Mouse (Mus musculus) MEL (cell line): ENCODE results near the gene 1700025G04Rik. TPM values are rescaled to one million over a fixed set of nuclear protein-coding genes. Genes with fewer than 3 reads are reported as not detected.

Source experiments
- DNase-seq: peaks from one replicate; pipeline ENCODE4 v3.0.0; 2011; ENCODE audit warnings: low read depth, low spot score
- H3K27ac ChIP-seq: 2 replicates; pipeline ENCODE4 v1.5.1; 2012; ENCODE audit warnings: low read depth, mild to moderate bottlenecking, control low read depth, low read length, moderate library complexity; ENCODE audit not compliant: control insufficient read depth
- H3K27me3 ChIP-seq, 2 experiments: fragments of 150-350 bp in 1 of 2; sonication (generic) in 1 of 2; 2 replicates each; pipeline ENCODE4 v1.6.1; 2012; ENCODE audit warnings: low read length in 2 of 2, mild to moderate bottlenecking in 2 of 2, improper control_type of control experiment in 1 of 2, moderate library complexity in 1 of 2; ENCODE audit not compliant: insufficient read depth in 2 of 2, control insufficient read depth in 1 of 2
- H3K36me3 ChIP-seq, 2 experiments: 2 replicates each; pipeline ENCODE4 v1.6.1; 2012 to 2014; ENCODE audit warnings: low read length in 2 of 2, improper control_type of control experiment in 1 of 2, inconsistent platforms in 1 of 2, mild to moderate bottlenecking in 1 of 2; ENCODE audit not compliant: insufficient read depth in 2 of 2, control insufficient read depth in 1 of 2
- H3K4me1 ChIP-seq, 2 experiments: fragments of 150-350 bp in 1 of 2; sonication (generic) in 1 of 2; 2 replicates each; pipeline ENCODE4 v1.6.1; 2012; ENCODE audit warnings: low read length in 2 of 2, improper control_type of control experiment in 1 of 2, mild to moderate bottlenecking in 1 of 2; ENCODE audit not compliant: insufficient read depth in 2 of 2, control insufficient read depth in 1 of 2
- H3K4me3 ChIP-seq, 2 experiments: fragments of 150-350 bp in 1 of 2; sonication (generic) in 1 of 2; 2 replicates each; pipeline ENCODE4 v1.5.1; 2012; ENCODE audit warnings: low read depth in 2 of 2, low read length in 2 of 2, mild to moderate bottlenecking in 2 of 2, moderate library complexity in 2 of 2, control low read depth in 1 of 2, improper control_type of control experiment in 1 of 2; ENCODE audit not compliant: control insufficient read depth in 1 of 2, insufficient read depth in 1 of 2
- H3K79me2 ChIP-seq: 2 replicates; pipeline ENCODE4 v1.6.1; 2012; ENCODE audit warnings: mild to moderate bottlenecking, low read length, moderate library complexity; ENCODE audit not compliant: control insufficient read depth, poor library complexity, insufficient read depth
- H3K9ac ChIP-seq: 2 replicates; pipeline ENCODE4 v1.6.1; 2012; ENCODE audit warnings: low read depth, mild to moderate bottlenecking, control low read depth, low read length, moderate library complexity; ENCODE audit not compliant: control insufficient read depth, poor library complexity, severe bottlenecking
- H3K9me3 ChIP-seq: fragments of 150-350 bp; sonication (generic); replicated peaks from 2 replicates; pipeline ENCODE4 v1.6.1; 2012; ENCODE audit warnings: mild to moderate bottlenecking, low read length, improper control_type of control experiment, moderate library complexity; ENCODE audit not compliant: insufficient read depth
- BHLHE40 ChIP-seq: IDR thresholded peaks from 2 replicates; pipeline ENCODE4 v1.6.1; 2012; ENCODE audit warnings: low read depth, mild to moderate bottlenecking, inconsistent platforms, low read length, improper control_type of control experiment, borderline replicate concordance
- CHD1 ChIP-seq: IDR thresholded peaks from 2 replicates; pipeline ENCODE4 v1.6.1; 2012; ENCODE audit warnings: low read depth, mild to moderate bottlenecking, inconsistent platforms, low read length, improper control_type of control experiment
- CTCF ChIP-seq, 3 experiments: IDR thresholded peaks in 2 of 3; conservative IDR thresholded peaks in 1 of 3; 2 replicates each; pipeline ENCODE4 v1.5.1; 2011 to 2012; ENCODE audit warnings: low read length in 3 of 3, low read depth in 2 of 3, mild to moderate bottlenecking in 2 of 3, improper control_type of control experiment in 1 of 3, inconsistent platforms in 1 of 3, mixed read lengths in 1 of 3, moderate library complexity in 1 of 3; ENCODE audit not compliant: control insufficient read depth in 1 of 3, insufficient read depth in 1 of 3, poor library complexity in 1 of 3, severe bottlenecking in 1 of 3
- E2F4 ChIP-seq: IDR thresholded peaks from 2 replicates; pipeline ENCODE4 v1.6.1; 2011; ENCODE audit warnings: low read depth, low read length, improper control_type of control experiment, borderline replicate concordance
- ELF1 ChIP-seq: IDR thresholded peaks from 2 replicates; pipeline ENCODE4 v1.6.1; 2014; ENCODE audit warnings: low read depth, mild to moderate bottlenecking, inconsistent platforms, low read length, improper control_type of control experiment, moderate library complexity
- GATA1 ChIP-seq: IDR thresholded peaks from 2 replicates; pipeline ENCODE4 v1.6.1; 2011; ENCODE audit warnings: low read depth, low read length, improper control_type of control experiment
- KAT2A ChIP-seq: conservative IDR thresholded peaks from 2 replicates; pipeline ENCODE4 v1.6.1; 2012; ENCODE audit warnings: low read depth, low read length, improper control_type of control experiment, inconsistent platforms
- MAZ ChIP-seq: IDR thresholded peaks from 2 replicates; pipeline ENCODE4 v1.6.1; 2012; ENCODE audit warnings: low read depth, mild to moderate bottlenecking, inconsistent platforms, low read length, improper control_type of control experiment
- MYB ChIP-seq: IDR thresholded peaks from 2 replicates; pipeline ENCODE4 v1.6.1; 2011; ENCODE audit warnings: mild to moderate bottlenecking, low read depth, low read length, improper control_type of control experiment
- MYC ChIP-seq: IDR thresholded peaks from 2 replicates; pipeline ENCODE4 v1.6.1; 2011; ENCODE audit warnings: low read depth, mild to moderate bottlenecking, low read length, improper control_type of control experiment, moderate library complexity
- NELFE ChIP-seq: IDR thresholded peaks from 2 replicates; pipeline ENCODE4 v1.6.1; 2011; ENCODE audit warnings: low read depth, low read length, improper control_type of control experiment
- NRF1 ChIP-seq: IDR thresholded peaks from 2 replicates; pipeline ENCODE4 v1.6.1; 2014; ENCODE audit warnings: low read depth, mild to moderate bottlenecking, inconsistent platforms, low read length, improper control_type of control experiment, moderate library complexity; ENCODE audit not compliant: poor library complexity, insufficient read depth, severe bottlenecking
- POLR2AphosphoS5 ChIP-seq: IDR thresholded peaks from 2 replicates; pipeline ENCODE4 v1.6.1; 2012; ENCODE audit warnings: low read depth, borderline replicate concordance, mild to moderate bottlenecking, inconsistent platforms, low read length, moderate library complexity, mixed read lengths
- RAD21 ChIP-seq: IDR thresholded peaks from 2 replicates; pipeline ENCODE4 v1.6.1; 2011; ENCODE audit warnings: mild to moderate bottlenecking, low read depth, low read length, improper control_type of control experiment
- RCOR1 ChIP-seq: IDR thresholded peaks from 2 replicates; pipeline ENCODE4 v1.6.1; 2012; ENCODE audit warnings: low read depth, mild to moderate bottlenecking, inconsistent platforms, low read length, improper control_type of control experiment
- TAL1 ChIP-seq: IDR thresholded peaks from 2 replicates; pipeline ENCODE4 v1.6.1; 2012; ENCODE audit warnings: mild to moderate bottlenecking, inconsistent platforms, low read length, moderate library complexity, mixed read lengths
- TBP ChIP-seq: IDR thresholded peaks from 2 replicates; pipeline ENCODE4 v1.8.0; 2011; ENCODE audit warnings: low read depth, low read length, improper control_type of control experiment
- TCF12 ChIP-seq: IDR thresholded peaks from 2 replicates; pipeline ENCODE4 v1.6.1; 2014; ENCODE audit warnings: low read depth, mild to moderate bottlenecking, inconsistent platforms, low read length, improper control_type of control experiment, moderate library complexity
- UBTF ChIP-seq: IDR thresholded peaks from 2 replicates; pipeline ENCODE4 v1.6.1; 2012; ENCODE audit warnings: low read depth, mild to moderate bottlenecking, inconsistent platforms, low read length, improper control_type of control experiment, moderate library complexity, borderline replicate concordance; ENCODE audit not compliant: insufficient read depth
- USF1 ChIP-seq: IDR thresholded peaks from 2 replicates; pipeline ENCODE4 v1.6.1; 2014; ENCODE audit warnings: low read depth, mild to moderate bottlenecking, inconsistent platforms, low read length, improper control_type of control experiment, moderate library complexity
- USF2 ChIP-seq, 2 experiments: IDR thresholded peaks; 2 replicates each; pipeline ENCODE4 v1.6.1; 2011 to 2012; ENCODE audit warnings: improper control_type of control experiment in 2 of 2, low read length in 2 of 2, borderline replicate concordance in 1 of 2, inconsistent platforms in 1 of 2, low read depth in 1 of 2, mild to moderate bottlenecking in 1 of 2; ENCODE audit not compliant: insufficient read depth in 1 of 2
- ZC3H11A ChIP-seq: IDR thresholded peaks from 2 replicates; pipeline ENCODE4 v1.6.1; 2012; ENCODE audit warnings: low read depth, mild to moderate bottlenecking, inconsistent platforms, low read length, improper control_type of control experiment
- polyA plus RNA-seq, 2 experiments: library from polyadenylated mRNA; stranded (reverse) in 1 of 2; unstranded in 1 of 2; fragments of >175 nt in 1 of 2; fragments of >200 nt in 1 of 2; gene quantifications; 2 replicates each; pipeline versions ENCODE4 v1.2.1 to v1.2.4; 2012; ENCODE audit warnings: low replicate concordance in 2 of 2, low read depth in 1 of 2; ENCODE audit not compliant: insufficient read length in 2 of 2, insufficient read depth in 1 of 2, missing spikeins in 1 of 2
- total RNA-seq: library from RNA; depleted of rRNA; stranded (reverse); fragments of 300-350 nt; gene quantifications from 2 replicates; pipeline ENCODE4 v1.2.3, GENCODE M21; 2012

Gene 1700025G04Rik
- total and polyA plus RNA-seq, 3 experiments, result 0.04 to 0.91 TPM; not detected in 1

DNA sequence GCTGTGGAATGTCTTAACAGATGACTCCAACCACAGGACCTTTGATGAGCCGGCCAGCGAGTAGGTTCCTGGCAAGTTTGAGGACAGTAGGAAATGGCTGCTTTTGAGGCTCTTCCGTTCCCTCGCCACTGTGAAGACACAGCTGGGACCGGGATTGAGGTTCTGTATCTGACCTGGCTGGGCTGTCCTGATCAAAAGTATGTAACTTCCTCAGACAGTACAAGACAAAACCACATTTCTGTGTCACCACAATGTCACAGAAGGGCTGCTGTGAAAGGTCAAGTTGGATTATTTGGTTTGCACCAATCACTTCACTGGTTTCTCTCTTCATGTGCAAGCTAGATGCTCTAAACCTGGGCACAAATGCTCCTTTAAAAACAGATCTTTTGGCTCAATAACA is 195.9 kb downstream of the 1700025G04Rik start:
- no peaks in the 10 kb centered on the region for H3K79me2 ChIP-seq
- no peak for TF ChIP-seq TBP
- TF ChIP-seq RAD21, result no peak
- TF ChIP-seq UBTF, result no peak
- TF ChIP-seq MYB, result no peak
- TF ChIP-seq CTCF (IDR thresholded peaks at IDR 0.05 in 2 of 3, conservative IDR thresholded peaks at IDR 0.05 in 1 of 3; ENCODE audit: control insufficient read depth in 1 of 3, insufficient read depth in 1 of 3, low read depth in 2 of 3, low read length in 3 of 3, poor library complexity in 1 of 3, severe bottlenecking in 1 of 3), result no peak
- no peak for TF ChIP-seq MAZ
- no peak for TF ChIP-seq USF2 (IDR thresholded peaks at IDR 0.05; ENCODE audit: borderline replicate concordance in 1 of 2, insufficient read depth in 1 of 2, low read depth in 1 of 2, low read length in 2 of 2)
- TF ChIP-seq E2F4, result no peak
- no peak for TF ChIP-seq TAL1
- no peak for TF ChIP-seq RCOR1
- no peak for TF ChIP-seq KAT2A
- no peak for TF ChIP-seq ELF1
- TF ChIP-seq NRF1, result no peak
- no peak for TF ChIP-seq TCF12
- no peak for TF ChIP-seq NELFE
- TF ChIP-seq MYC, result no peak
- no peak for TF ChIP-seq ZC3H11A
- no peak for TF ChIP-seq CHD1
- no peak for TF ChIP-seq POLR2AphosphoS5
- no peak for TF ChIP-seq BHLHE40
- DNase-seq, result no peak

DNA sequence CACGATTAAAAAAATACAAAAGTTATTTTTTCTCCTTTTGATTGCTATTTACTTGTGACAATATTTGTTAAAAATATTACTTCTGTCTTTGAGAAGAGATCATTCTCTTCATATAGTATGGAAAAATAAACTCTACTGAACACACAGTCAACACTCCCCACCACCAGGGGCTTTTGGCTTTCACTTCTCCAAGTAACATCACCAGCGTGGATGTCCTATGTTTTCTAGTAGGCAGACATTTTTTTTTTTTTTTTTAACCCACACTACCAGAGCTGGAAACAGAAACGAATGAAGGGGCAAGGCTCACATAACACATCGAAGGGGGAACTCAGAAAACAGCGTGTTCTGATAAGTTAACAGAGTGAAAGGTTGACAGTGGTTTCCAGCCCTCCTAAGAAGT is 197.9 kb downstream of the 1700025G04Rik start:
- H3K4me3 ChIP-seq, result no peak overlapping the region
- H3K27ac ChIP-seq, result no peak overlapping the region
- DNase-seq, result no peak
- H3K4me1 ChIP-seq, result no peaks in the 10 kb centered on the region
- no peaks in the 10 kb centered on the region for H3K79me2 ChIP-seq
- no peak overlapping the region for H3K9ac ChIP-seq
- no peak for TF ChIP-seq TAL1
- TF ChIP-seq POLR2AphosphoS5, result no peak
- TF ChIP-seq GATA1, result no peak
- TF ChIP-seq UBTF, result no peak
- no peak for TF ChIP-seq RAD21
- no peak for TF ChIP-seq USF2 (IDR thresholded peaks at IDR 0.05; ENCODE audit: borderline replicate concordance in 1 of 2, insufficient read depth in 1 of 2, low read depth in 1 of 2, low read length in 2 of 2)
- no peak for TF ChIP-seq USF1
- no peak for TF ChIP-seq MAZ
- TF ChIP-seq, all 39 proteins: peak for 0
- Histone ChIP-seq H3K9me3 (no peaks in the 10 kb centered on the region), H3K36me3 (no peaks in the 10 kb centered on the region), H3K27me3 (peaks cover 4 to 10% of the 10 kb centered on the region in 2 experiments)

More for the DNA sequence above, 195.9 kb downstream of the 1700025G04Rik start:
- H3K4me1 ChIP-seq, result no peaks in the 10 kb centered on the region
- H3K36me3 ChIP-seq, result no peaks in the 10 kb centered on the region
- no peak overlapping the region for H3K9ac ChIP-seq
- no peak overlapping the region for H3K27ac ChIP-seq
- peaks cover 5 to 10% of the 10 kb centered on the region in 2 experiments for H3K27me3 ChIP-seq
- H3K4me3 ChIP-seq, result no peak overlapping the region
- H3K9me3 ChIP-seq, result no peaks in the 10 kb centered on the region
